Mouse (Mus musculus): Measurements from ENCODE around the gene Adam22.
"Not testable (repeated sequence)": the region's sequence is repeated elsewhere in the genome, so short reads cannot be mapped to it uniquely, and the experiment has no call there.

Gene Adam22

DNA sequence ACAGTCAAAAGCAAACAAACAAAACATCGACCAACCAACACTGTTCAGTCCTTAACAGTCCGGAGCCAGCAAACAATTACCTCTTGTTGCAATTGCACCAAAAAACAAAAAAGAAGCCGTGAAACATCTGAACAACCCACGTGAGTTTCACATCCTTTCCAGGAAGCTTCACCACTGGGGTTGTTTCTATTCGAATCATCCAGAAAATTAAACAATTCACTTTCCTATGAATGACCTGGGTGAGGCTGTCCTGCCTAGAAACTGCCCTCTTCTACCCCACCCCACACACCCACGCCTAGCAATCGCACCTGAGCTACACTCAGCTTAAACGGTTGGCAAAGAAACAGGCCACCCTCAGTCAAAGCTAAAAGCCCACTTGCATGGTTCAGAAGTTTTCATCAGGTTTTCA is 312.2 kb downstream of the Adam22 start:
- peak; percentile 51 to 53 for DNase-seq

GRCm38 (mm10) chr5:8053827-8054226 is 314.1 kb downstream of the Adam22 start:
- no peak for DNase-seq

DNA sequence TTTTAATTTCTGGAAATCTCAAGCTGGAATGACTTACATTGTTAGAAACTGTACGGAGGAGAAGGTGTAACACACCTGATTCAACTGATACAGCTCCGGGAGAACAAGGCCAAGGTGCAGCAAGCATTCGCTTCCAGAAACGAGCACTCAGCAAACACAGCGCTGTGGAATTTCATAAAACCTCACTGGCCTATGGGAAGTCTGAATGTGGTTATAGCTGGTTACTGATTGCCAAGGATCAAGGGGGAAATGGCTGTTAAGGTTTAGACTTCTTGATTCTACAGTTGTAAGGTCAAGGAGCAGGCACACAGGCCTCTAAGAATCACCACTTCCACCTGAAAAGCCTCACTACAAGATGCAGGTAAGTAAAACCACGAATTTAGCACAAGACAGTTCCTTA is 322.1 kb downstream of the Adam22 start, which contains the start of gene Sri:
Sri (plus strand) TSS at position 224 of the 400 bp plus-strand sequence.
- DNase-seq = no peak

DNA sequence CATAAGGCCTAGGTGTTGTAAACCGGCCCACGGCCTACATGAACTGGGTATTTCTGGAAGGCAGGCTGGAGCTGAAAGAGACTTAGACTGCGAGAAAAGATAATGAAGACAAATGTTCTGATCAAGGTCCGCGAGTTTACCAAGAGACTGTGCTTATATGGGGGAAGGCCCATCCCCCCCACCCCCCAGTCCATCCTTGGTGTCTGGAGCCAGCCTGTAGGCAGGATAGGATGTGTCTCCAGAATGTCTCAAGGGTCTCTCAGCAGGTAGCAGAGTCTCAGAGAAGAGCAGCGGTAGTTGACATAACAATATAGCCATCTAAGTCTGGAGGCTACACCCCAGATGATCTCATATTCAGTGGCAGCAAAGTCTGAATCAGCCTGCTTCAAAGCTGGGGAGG is 333.4 kb downstream of the Adam22 start:
- not testable (repeated sequence) for DNase-seq
